Mouse (Mus musculus): ENCODE measurements at regions not wholly inside any gene's neighbourhood (a gene's known extent, or its start where the extent isn't known, plus 50 kb on each side); places are given as distances from the start of the nearest gene placed in this dataset.

- DNase-seq (ENCODE audit: low spot score in 2 of 2): no peak
Measured at GRCm38 (mm10) chr8:86359518-86359917, 221.0 kb downstream of the Abcc12 start.

DNA sequence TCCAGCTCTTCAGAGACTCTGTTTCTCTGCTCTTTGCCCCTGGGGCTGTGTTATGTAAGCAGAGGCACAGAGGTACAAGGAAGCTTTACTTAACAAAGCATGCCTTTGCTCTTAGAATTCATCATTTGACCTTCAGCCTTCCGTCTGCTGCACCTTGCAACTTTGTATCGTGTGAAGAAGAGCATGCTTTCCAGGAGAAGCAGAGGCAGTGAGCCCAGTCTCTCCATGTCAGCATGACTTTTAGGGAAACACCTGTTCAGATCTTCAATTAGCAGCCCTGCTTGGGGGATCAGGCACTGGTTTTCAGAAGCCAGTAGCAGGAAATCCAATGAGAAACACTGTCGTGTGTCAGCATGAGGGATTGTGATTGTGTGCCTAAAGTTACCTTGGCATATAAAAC lies 226.7 kb downstream of the Abcc12 start:
- DNase-seq (ENCODE audit: low spot score in 2 of 2): no peak

DNA sequence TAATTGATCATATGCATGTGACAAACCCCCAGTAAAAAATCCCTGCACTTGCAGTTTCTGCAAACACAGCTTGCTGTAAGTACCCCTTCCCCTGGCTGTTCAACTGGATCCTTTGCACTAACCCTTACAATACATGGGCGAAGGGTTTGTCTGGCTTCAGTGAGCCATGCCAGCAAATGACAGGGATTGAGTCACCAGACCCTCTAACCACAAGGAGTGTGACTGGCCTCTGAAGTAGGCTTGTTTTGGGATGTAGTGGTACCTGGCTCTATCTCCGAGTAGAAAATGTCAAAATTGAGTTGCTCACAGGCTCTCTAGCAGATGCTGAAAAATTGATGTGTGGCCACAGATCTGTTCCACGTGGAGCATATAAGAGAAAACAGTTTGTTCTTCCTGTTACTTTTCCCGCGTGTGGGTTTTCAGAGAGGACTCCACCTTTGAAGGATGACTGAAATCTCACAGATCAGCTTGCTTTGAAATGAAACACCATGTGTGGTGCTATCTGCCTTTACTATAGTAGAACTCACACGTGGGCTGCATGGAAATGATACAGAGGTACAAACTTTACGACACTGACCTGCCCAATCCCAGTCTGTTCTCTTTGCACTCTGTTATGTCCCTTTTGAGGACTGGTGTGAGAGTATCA lies 228.8 kb downstream of the Abcc12 start:
- DNase-seq (ENCODE audit: low spot score in 2 of 2): no peak

DNA sequence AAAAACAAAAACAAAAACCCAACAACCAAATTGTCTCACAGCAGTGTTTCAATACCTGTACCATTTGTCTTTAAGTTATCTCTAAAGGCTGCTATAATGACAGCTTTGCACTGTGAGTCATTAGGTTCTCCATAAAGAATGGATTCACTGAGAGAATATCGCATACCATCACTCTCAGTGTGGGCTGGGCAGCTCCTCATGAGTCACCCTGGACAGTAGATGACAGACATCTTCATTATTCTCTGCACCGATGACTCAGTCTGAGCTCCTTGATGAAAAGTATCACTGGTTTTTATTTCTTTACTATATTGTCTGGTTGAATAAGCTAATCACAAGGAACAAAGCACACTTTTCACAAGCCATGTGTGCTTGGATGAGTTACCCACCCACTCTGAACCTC lies 230.4 kb downstream of the Abcc12 start:
- no peak for DNase-seq (ENCODE audit: low spot score in 2 of 2)

DNA sequence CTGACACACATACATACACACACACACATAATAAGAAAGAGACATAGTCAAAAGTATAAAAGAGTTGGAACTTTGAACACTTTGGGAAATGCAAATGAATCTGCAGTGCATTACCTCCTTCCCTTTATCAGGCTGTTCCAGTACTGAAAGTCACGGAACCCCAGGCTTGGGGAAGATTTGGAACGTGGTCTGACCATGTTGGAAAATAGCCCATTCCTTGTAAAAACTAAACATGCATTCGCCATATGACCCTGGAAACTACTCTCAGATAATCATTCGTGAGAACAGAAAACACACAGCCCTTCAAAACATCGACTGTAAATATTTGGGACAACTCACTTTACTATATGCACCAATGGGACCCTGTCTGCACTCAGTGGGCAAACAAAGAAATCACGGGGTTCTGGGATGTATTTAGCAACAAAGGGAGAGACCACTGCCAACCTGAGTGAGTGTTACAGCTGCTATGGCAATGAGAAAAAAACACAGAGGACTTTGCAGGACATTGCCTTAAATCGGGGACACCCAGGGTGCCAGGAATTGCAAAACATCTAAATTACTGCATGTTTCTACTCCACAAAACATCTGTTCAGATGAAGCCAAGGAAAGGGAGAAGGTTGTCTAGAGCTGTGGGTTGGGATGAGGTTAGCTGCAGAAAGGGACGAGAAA lies 238.3 kb downstream of the Abcc12 start:
- no peak for DNase-seq (ENCODE audit: low spot score in 2 of 2)

- no peak for DNase-seq (ENCODE audit: low spot score in 2 of 2)
Measured at GRCm38 (mm10) chr8:86338574-86339264, 241.8 kb downstream of the Abcc12 start.

DNA sequence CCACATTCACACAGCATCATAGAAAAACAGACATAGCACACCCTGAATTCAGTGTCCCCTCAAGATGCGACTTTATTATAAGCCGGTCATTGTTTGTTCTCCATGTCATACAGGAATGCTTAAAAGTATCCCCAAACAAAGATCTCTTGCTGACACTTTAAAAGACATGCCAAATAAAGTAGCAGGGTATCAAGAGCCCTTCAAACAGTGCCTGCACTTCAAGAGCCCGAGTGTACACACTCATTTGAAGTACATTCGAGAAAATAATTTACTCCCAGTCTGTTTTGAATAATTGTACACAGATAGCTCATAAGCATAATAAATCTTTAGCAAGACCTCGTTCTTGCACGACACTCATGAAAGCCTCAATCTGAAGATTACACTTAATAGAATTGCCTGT lies 249.1 kb downstream of the Abcc12 start:
- no peak for DNase-seq (ENCODE audit: low spot score in 2 of 2)

GRCm38 (mm10) chr8:86328626-86329025 lies 251.9 kb downstream of the Abcc12 start:
- DNase-seq (ENCODE audit: low spot score in 2 of 2): no peak

DNA sequence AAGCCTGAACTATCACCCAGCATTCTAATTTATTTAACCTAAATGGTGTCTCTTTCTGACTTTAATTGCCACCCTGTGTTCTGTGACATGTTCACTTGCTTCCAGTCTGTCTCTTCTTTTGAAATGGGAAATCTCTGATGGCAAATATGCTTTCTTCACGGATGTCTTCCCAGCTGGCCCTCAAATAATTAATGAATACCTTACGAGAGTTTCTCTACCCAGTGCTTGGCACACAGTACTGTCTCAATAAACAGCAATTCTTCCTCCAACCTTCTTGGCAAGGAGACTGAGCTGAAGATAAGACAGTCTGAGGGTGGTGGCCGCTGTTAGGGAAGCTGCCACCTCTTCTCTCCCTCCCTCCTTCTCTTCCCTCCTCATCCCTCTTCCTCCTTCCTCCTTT lies 252.5 kb downstream of the Abcc12 start:
- DNase-seq (ENCODE audit: low spot score in 2 of 2): no peak

GRCm38 (mm10) chr8:86325040-86325439 lies 255.4 kb downstream of the Abcc12 start:
- no peak for DNase-seq (ENCODE audit: low spot score in 2 of 2)

GRCm38 (mm10) chr8:86324542-86324941 lies 255.9 kb downstream of the Abcc12 start:
- DNase-seq (ENCODE audit: low spot score in 2 of 2): no peak

DNA sequence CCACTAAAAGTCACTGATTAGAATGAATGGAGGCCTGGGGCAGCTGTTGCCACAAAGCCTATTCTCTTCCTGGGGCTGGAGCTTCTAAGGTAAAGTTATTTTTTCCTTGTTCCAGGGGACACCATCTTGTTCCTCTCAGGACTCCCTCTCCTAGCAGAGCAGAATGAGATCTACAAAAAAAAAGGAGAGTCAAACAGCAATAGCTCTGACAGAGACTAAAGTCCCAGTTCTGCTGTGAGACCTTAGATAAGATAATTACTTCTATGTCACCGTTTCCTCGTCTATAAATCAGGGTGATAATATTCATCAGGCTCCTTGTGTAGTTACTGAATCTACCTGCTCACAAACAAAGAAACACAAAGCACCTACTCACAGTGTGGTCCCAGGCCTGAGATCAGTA lies 256.7 kb downstream of the Abcc12 start:
- DNase-seq (ENCODE audit: low spot score in 2 of 2): no peak

DNA sequence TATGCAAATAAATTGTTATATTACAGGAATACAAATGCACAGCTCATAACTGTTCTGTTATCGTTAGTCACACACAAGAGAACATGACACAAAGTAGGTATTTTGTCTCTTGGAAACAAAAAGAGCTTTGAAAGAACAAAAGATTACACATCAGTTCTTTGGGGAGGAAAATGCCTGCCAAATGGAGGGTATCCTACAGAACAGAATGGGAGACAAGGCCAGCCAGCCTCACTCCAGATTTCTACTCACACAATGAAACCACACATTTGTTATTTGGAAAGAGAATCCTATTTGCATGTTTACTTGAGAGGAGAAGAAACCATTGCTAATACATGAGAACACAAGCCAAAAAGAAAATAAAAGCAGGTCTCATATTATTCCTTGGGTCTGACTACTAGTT lies 258.0 kb downstream of the Abcc12 start:
- DNase-seq (ENCODE audit: low spot score in 2 of 2): no peak

GRCm38 (mm10) chr8:86320938-86321337 lies 259.5 kb downstream of the Abcc12 start:
- no peak for DNase-seq (ENCODE audit: low spot score in 2 of 2)

DNA sequence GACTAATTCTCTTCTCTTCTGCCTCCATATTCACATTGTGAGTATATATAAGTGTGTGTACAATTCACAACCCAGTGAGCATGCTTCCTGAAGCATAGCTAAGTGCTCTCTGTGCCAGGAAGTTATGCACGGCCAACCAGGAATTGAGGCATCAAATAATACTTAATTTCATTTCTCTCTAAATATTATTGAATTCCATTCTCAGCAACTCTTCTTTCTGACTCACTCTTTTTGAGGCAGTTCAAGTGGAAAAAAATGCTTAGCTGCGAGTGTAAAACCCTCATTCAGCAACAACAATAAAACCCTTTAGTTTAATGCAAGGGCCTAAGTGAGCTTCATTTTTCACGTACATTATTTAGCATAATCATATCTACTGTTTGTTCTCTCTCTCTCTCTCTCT lies 262.0 kb downstream of the Abcc12 start:
- DNase-seq (ENCODE audit: low spot score in 2 of 2): no peak

GRCm38 (mm10) chr8:86316236-86316635 lies 264.2 kb downstream of the Abcc12 start:
- no peak for DNase-seq (ENCODE audit: low spot score in 2 of 2)

GRCm38 (mm10) chr8:86309460-86309859 lies 271.0 kb downstream of the Abcc12 start:
- DNase-seq (ENCODE audit: low spot score in 2 of 2): no peak

DNA sequence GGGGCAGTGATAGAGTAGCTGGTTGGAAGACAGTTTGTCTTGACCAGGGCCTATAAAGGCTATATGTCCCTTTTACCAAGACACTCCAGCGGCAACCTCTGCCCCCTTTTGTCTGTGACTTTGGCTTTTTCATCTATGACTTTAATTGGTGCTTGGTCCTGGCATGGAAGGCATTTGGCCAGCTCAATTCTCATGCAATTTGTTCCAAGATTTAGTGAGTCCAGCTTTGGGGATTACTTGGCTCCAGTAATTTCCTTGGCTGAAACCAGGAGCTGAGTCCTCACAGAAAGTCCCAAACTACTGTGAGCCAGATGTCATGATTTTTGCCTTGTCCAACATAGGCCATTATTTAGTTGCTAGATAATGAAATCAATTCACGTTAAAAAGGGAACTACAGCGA lies 273.1 kb downstream of the Abcc12 start:
- DNase-seq (ENCODE audit: low spot score in 2 of 2): peak in 1 of 2 experiments; percentile 17

- DNase-seq (ENCODE audit: low spot score in 2 of 2): peak in 1 of 2 experiments; percentile 3
Measured at GRCm38 (mm10) chr8:86301885-86302509, 278.5 kb downstream of the Abcc12 start.

GRCm38 (mm10) chr8:86288713-86289384 lies 291.6 kb downstream of the Abcc12 start:
- no peak for DNase-seq (ENCODE audit: low spot score in 2 of 2)

DNA sequence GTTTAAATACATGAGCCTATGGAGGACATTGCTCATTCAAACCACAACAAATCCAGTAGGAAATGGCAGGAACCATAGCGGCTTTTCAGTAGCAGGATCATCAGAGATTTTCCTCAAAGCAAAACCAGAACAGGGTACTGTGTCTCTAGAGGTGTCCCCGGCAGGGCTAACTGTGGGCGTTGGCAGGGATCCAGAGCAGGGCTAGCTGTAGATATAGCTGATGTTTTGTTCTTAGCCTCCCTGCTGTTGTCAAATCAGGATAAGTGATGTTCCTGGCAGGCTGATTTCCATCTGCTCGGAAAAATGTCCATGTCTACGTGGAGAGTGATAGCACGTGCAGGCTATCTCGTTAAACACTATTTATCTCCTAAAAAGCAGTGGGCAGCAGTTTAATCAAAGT lies 297.6 kb downstream of the Abcc12 start:
- no peak for DNase-seq (ENCODE audit: low spot score in 2 of 2)

DNA sequence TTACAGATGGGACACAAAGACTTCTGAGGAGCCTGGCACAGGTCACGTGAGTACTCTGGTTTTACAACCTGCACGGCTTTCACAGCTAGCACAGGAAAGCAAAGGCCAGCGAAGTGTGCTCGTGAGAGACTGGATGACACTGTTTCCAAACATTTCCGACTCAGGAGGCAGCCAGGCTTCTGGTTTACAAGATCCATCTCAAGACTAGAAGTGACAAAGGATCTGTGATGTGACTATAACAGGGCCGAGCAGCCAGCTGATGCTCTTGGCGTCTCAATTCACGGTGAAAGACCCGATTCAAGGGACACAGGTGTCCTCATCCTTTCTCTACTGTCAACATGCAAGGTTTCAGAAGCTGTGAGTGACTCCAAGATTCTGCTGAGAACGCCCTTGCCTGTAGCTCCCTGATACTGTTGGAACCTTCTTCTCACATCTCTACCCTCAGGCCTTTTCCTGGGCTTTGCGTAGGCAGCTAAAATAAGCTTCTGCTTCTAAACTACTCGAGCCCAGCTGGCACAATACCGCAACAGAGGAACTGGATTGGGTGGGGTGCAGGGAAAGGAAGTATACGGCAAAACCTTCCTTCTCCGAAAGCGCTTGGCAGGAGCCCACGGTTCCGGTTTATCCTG lies 300.3 kb downstream of the Abcc12 start:
- no peak for DNase-seq (ENCODE audit: low spot score in 2 of 2)

All from urinary bladder, postnatal 36 days (tissue).